Mouse (Mus musculus) kidney, embryonic 15.5 days (tissue): ENCODE measurements around the gene Hspb6. TPM values are rescaled to one million over a fixed set of nuclear protein-coding genes. Genes with fewer than 3 reads are reported as not detected.
A peak's percentile ranks its signal among the peaks of the same experiment; 100 is the strongest.

Experiments
- ATAC-seq: fragments of 200-750 bp; cut with Nextera tagmentation; replicated peaks from 2 replicates; pipeline ENCODE4 v1.8.0; 2017; ENCODE audit warnings: moderate TSS enrichment; ENCODE audit not compliant: low FRiP score
- H3K27ac ChIP-seq: fragments of 300-500 bp; sonication (generic); 2 replicates; pipeline ENCODE4 v1.5.1; 2015; ENCODE audit warnings: mild to moderate bottlenecking, inconsistent platforms
- H3K27me3 ChIP-seq: fragments of 300-500 bp; sonication (generic); 2 replicates; pipeline ENCODE4 v1.6.1; 2015; ENCODE audit warnings: inconsistent platforms
- H3K36me3 ChIP-seq: fragments of 300-500 bp; sonication (generic); 2 replicates; pipeline ENCODE4 v1.6.1; 2015; ENCODE audit warnings: inconsistent platforms
- H3K4me1 ChIP-seq: fragments of 300-500 bp; sonication (generic); 2 replicates; pipeline ENCODE4 v1.6.1; 2015; ENCODE audit warnings: inconsistent platforms
- H3K4me2 ChIP-seq: fragments of 300-500 bp; sonication (generic); 2 replicates; pipeline ENCODE4 v1.6.1; 2015; ENCODE audit warnings: moderate library complexity, mild to moderate bottlenecking, inconsistent platforms
- H3K4me3 ChIP-seq: fragments of 300-500 bp; sonication (generic); replicated peaks from 2 replicates; pipeline ENCODE4 v1.5.1; 2015; ENCODE audit warnings: mild to moderate bottlenecking, inconsistent platforms
- H3K9ac ChIP-seq: fragments of 300-500 bp; sonication (generic); 2 replicates; pipeline ENCODE4 v1.6.1; 2015; ENCODE audit warnings: mild to moderate bottlenecking, inconsistent platforms
- H3K9me3 ChIP-seq: fragments of 300-500 bp; sonication (generic); replicated peaks from 2 replicates; pipeline ENCODE4 v1.6.1; 2016; ENCODE audit warnings: inconsistent platforms
- WGBS: fragments of 180-500 bp; shearing (Covaris S2); methylation state at CpG from one replicate; pipeline ENCODE4 v1.1.7; 2015; ENCODE audit warnings: mixed read lengths; 5-methylcytosine and 5-hydroxymethylcytosine counted together
- microRNA-seq: library from miRNA; unstranded; fragments of <30 nt; microRNA quantifications from one replicate; pipeline ENCODE4, GENCODE M21; 2016
- polyA plus RNA-seq: library from polyadenylated mRNA; unstranded; fragments of >200 nt; fragmentation: Nextera tagmentation; extraction: Ambion mirVana; gene quantifications from 2 replicates; pipeline ENCODE4 v1.2.1, GENCODE M21; 2015

The Hspb6 gene
- polyA plus RNA-seq, 1 experiment from 2014 or later, result 20.1 TPM

DNA sequence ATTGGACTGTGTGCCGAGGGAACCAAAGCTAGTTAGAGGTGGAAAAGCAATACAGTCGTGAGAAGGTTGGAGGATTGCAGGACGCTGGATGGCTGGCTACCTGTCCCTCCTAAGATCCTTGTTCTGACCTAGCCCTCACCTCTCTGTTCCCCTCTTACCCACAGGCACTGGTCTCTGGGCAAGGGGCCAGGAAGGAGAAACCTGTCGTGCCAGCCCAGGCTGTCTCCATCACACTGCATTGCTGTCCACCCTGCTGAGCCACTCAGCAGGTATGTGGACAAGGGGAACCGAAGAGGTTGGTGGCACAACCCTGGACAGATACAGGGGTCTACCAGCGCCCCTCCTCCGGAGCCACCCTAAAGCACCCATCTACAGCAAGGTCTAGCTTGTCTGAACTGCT is 48.7 kb downstream of the Hspb6 start:
- ATAC-seq, result peak; percentile 9; the same call in 1 of the 2 replicates
- Histone ChIP-seq H3K4me2 (0 out of 2 replicates have a peak overlapping the region, but pooled peaks have one; percentile 27), H3K36me3 (no peaks in the 10 kb centered on the region), H3K27me3 (no peaks in the 10 kb centered on the region), H3K9ac (no peak overlapping the region), H3K4me1 (peaks cover 38% of the 10 kb centered on the region), H3K9me3 (no peaks in the 10 kb centered on the region), H3K4me3 (no peak overlapping the region), H3K27ac (peak overlapping the region; percentile 67)
- 70% methylated on average over 7 of the region's 7 CpGs for WGBS

DNA sequence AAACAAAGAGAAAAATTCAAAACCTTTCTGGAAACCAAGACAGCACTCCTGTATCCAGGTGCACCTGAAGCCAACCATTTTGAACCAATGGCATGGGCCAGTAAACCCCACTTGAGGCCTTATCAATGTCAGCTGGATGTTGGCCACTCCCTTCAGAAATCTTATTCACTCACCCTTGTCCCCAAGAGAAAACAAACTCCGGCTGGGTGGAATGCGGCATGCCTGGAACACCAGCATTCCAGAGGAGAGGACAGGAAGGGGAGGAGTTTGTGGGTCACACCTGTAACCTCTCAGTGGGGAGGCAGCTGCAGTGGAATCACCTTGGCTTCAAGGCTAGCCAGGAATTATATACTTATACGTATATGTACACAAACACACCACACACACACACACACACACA is 50.6 kb downstream of the Hspb6 start:
- WGBS, result 22% methylated on average over 3 of the region's 3 CpGs
- H3K27me3 ChIP-seq, result no peaks in the 10 kb centered on the region
- no peak overlapping the region for H3K4me3 ChIP-seq
- H3K9ac ChIP-seq, result no peak overlapping the region
- H3K27ac ChIP-seq, result peak overlapping the region; percentile 82
- no peaks in the 10 kb centered on the region for H3K9me3 ChIP-seq
- no peaks in the 10 kb centered on the region for H3K36me3 ChIP-seq
- 0 out of 2 replicates have a peak, but pooled peaks have one; percentile 61 for ATAC-seq
- H3K4me1 ChIP-seq, result peaks cover 38% of the 10 kb centered on the region
- no peak overlapping the region for H3K4me2 ChIP-seq

- Histone ChIP-seq H3K27ac (no peak overlapping the region), H3K4me2 (no peak overlapping the region), H3K9me3 (no peaks in the 10 kb centered on the region), H3K27me3 (no peaks in the 10 kb centered on the region), H3K4me1 (peaks cover 44% of the 10 kb centered on the region), H3K9ac (no peak overlapping the region), H3K4me3 (no peak overlapping the region), H3K36me3 (no peaks in the 10 kb centered on the region)
- 37% methylated on average over 8 of the region's 8 CpGs for WGBS
- ATAC-seq, result no peak
These were observed 52.4 kb downstream of the Hspb6 start for GRCm38 (mm10) chr7:30604424-30604823.

- H3K27ac ChIP-seq, result no peak overlapping the region
- H3K4me1 ChIP-seq, result peaks cover 39% of the 10 kb centered on the region
- H3K9me3 ChIP-seq, result no peaks in the 10 kb centered on the region
- H3K36me3 ChIP-seq, result no peaks in the 10 kb centered on the region
- no peak overlapping the region for H3K4me2 ChIP-seq
- H3K4me3 ChIP-seq, result no peak overlapping the region
- no peak overlapping the region for H3K9ac ChIP-seq
- no peaks in the 10 kb centered on the region for H3K27me3 ChIP-seq
- WGBS, result 86% methylated on average over 8 of the region's 8 CpGs
- ATAC-seq, result no peak
These were observed 53.0 kb downstream of the Hspb6 start for GRCm38 (mm10) chr7:30604944-30605343.

Small RNA genes within 50 kb of the gene (microRNA-seq; reads per million reads assigned to microRNA genes)
- gene Gm38670 (1.3 reads per million), gene Mir3569 (0.44 reads per million)

Other genes with a start within 250 kb of the Hspb6 start
- 94.7 and 95.7 TPM in 2 replicates for gene Alkbh6, start 243.5 kb upstream of the Hspb6 start, polyA plus RNA-seq
- gene Syne4, start 237.4 kb upstream of the Hspb6 start, polyA plus RNA-seq, result 88.2 and 97.7 TPM in 2 replicates
- gene E130208F15Rik, start 230.4 kb upstream of the Hspb6 start, polyA plus RNA-seq, result 2.6 TPM in 1 of 2 replicates, not detected in the other
- 17.3 and 18.7 TPM in 2 replicates for gene Sdhaf1, start 228.3 kb upstream of the Hspb6 start, polyA plus RNA-seq
- gene Lrfn3, start 189.4 kb upstream of the Hspb6 start, polyA plus RNA-seq, result 6.5 and 7.2 TPM in 2 replicates
- gene Tyrobp, start 138.4 kb upstream of the Hspb6 start, polyA plus RNA-seq, result 33.8 and 37.9 TPM in 2 replicates
- gene Hcst, start 132.3 kb upstream of the Hspb6 start, polyA plus RNA-seq, result 0.64 and 1.5 TPM in 2 replicates
- 1.3 and 2.0 TPM in 2 replicates for gene Nfkbid, start 130.4 kb upstream of the Hspb6 start, polyA plus RNA-seq
- 24.1 and 28.6 TPM in 2 replicates for gene Aplp1, start 106.6 kb upstream of the Hspb6 start, polyA plus RNA-seq
- 0.54 and 0.77 TPM in 2 replicates for gene Kirrel2, start 94.5 kb upstream of the Hspb6 start, polyA plus RNA-seq
- 3.6 and 4.8 TPM in 2 replicates for gene Nphs1, start 93.9 kb upstream of the Hspb6 start, polyA plus RNA-seq
- gene Prodh2, start 58.6 kb upstream of the Hspb6 start, polyA plus RNA-seq, result 12.8 and 14.4 TPM in 2 replicates
- 11.7 and 16.0 TPM in 2 replicates for gene Arhgap33, start 17.1 kb upstream of the Hspb6 start, polyA plus RNA-seq
- 14.1 and 18.6 TPM in 2 replicates for gene Proser3, start 121 bp downstream of the Hspb6 start, polyA plus RNA-seq
- 37.6 and 40.5 TPM in 2 replicates for gene Lin37, start 7.7 kb downstream of the Hspb6 start, polyA plus RNA-seq
- gene U2af1l4, start 11.1 kb downstream of the Hspb6 start, polyA plus RNA-seq, result 94.8 and 102 TPM in 2 replicates
- gene Gm49396, start 11.2 kb downstream of the Hspb6 start, polyA plus RNA-seq, result 15.0 and 17.0 TPM in 2 replicates
- gene Psenen, start 11.4 kb downstream of the Hspb6 start, polyA plus RNA-seq, result 152 TPM in 2 replicates
- 3.8 and 6.0 TPM in 2 replicates for gene Igflr1, start 13.2 kb downstream of the Hspb6 start, polyA plus RNA-seq
- 6.7 and 10.9 TPM in 2 replicates for gene Kmt2b, start 36.5 kb downstream of the Hspb6 start, polyA plus RNA-seq
- gene Zbtb32, start 46.7 kb downstream of the Hspb6 start, polyA plus RNA-seq, result 0.36 and 0.63 TPM in 2 replicates
- gene Upk1a, start 60.7 kb downstream of the Hspb6 start, polyA plus RNA-seq, result 3.6 and 5.3 TPM in 2 replicates
- gene Cox6b1, start 74.0 kb downstream of the Hspb6 start, polyA plus RNA-seq, result 1,049 and 1,131 TPM in 2 replicates
- gene Etv2, start 83.7 kb downstream of the Hspb6 start, polyA plus RNA-seq, result not detected in 2 replicates
- 118 and 119 TPM in 2 replicates for gene Rbm42, start 98.1 kb downstream of the Hspb6 start, polyA plus RNA-seq
- gene Haus5, start 112.8 kb downstream of the Hspb6 start, polyA plus RNA-seq, result 58.0 and 61.1 TPM in 2 replicates
- not detected in 2 replicates for gene Pmis2, start 119.4 kb downstream of the Hspb6 start, polyA plus RNA-seq
- gene 2200002J24Rik, start 146.7 kb downstream of the Hspb6 start, polyA plus RNA-seq, result 0.58 TPM in 1 of 2 replicates, not detected in the other
- 1.3 and 1.5 TPM in 2 replicates for gene Atp4a, start 160.0 kb downstream of the Hspb6 start, polyA plus RNA-seq
- 180 and 192 TPM in 2 replicates for gene Tmem147, start 177.4 kb downstream of the Hspb6 start, polyA plus RNA-seq
- gene Gapdhs, start 191.5 kb downstream of the Hspb6 start, polyA plus RNA-seq, result 0.35 and 0.68 TPM in 2 replicates
- 2.2 and 2.6 TPM in 2 replicates for gene Sbsn, start 199.3 kb downstream of the Hspb6 start, polyA plus RNA-seq
- 1.3 and 7.7 TPM in 2 replicates for gene Dmkn, start 211.6 kb downstream of the Hspb6 start, polyA plus RNA-seq
- 5.8 and 26.9 TPM in 2 replicates for gene Krtdap, start 235.7 kb downstream of the Hspb6 start, polyA plus RNA-seq